Mouse (Mus musculus) heart, adult 8-10 months (tissue): ENCODE results near the gene Gm20855. TPM values are rescaled to one million over a fixed set of nuclear protein-coding genes. Genes with fewer than 3 reads are reported as not detected.
"Not testable (repeated sequence)": the region's sequence is repeated elsewhere in the genome, so short reads cannot be mapped to it uniquely, and the experiment has no call there.

Experiments
- DNase-seq: peaks from one replicate; pipeline ENCODE4 v3.0.0; 2022; ENCODE audit warnings: low spot score
- total RNA-seq, 4 experiments: library from RNA; stranded (reverse); gene quantifications; 2 replicates each; pipeline ENCODE4 v1.2.4; 2022

Gene Gm20855
- not detected for total RNA-seq

DNA sequence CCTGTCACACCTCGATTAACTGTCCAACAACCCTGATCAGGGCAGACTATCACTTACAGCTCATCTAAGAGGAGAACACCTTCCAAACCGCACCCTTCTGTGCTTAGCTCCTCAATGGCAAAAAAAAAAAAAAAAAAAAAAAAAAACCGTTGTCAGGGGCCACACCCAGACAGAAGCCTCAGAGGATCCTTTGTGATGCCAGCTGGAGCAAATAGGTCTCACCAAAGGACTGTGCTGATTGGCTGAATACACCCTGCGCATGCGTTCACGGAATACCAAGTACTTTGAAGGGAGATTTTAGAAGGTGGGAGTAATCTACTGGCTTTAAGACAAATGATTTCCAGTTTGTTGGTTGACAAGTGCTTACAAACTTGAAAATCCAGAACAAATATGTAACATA is at the start of gene Gm20855:
TSS of gene Gm20855 (minus strand) at position 101 of the 400 bp plus-strand sequence.
- DNase-seq = not testable (repeated sequence)
